Mouse (Mus musculus) v-Abl transformed pro-B cells (cell line): ENCODE results near the gene Sirt1.
"Not testable (repeated sequence)": the region's sequence is repeated elsewhere in the genome, so short reads cannot be mapped to it uniquely, and the experiment has no call there.

Experiments used
- in situ Hi-C, 2 experiments: fragments of 400-800 bp; cut with MboI; formaldehyde crosslinking; loops; one replicate each; pipeline ENCODE4 v1.15.1; 2025; ENCODE audit not compliant: unreplicated experiment in 2 of 2

Sirt1 gene

DNA sequence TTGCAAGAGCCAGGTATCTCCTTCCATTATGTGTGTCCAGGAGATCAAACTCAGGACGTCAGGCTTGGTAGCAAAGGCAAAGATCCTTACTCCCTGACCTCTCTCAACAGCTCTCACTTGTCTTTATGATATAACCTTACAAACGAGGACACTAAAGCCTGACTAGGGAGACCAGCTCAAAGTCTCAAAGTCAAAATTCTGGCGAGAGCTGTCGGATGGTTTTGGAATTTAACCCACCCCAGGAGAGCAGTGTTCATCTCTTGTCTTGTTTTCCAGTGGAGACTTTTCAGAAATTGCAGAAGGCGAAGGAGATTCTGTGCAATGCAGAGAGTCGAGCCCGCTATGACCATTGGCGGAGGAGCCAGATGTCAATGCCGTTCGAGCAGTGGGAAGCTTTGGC lies 15.5 kb upstream of the Sirt1 start:
- in situ Hi-C loops = no loop called here

DNA sequence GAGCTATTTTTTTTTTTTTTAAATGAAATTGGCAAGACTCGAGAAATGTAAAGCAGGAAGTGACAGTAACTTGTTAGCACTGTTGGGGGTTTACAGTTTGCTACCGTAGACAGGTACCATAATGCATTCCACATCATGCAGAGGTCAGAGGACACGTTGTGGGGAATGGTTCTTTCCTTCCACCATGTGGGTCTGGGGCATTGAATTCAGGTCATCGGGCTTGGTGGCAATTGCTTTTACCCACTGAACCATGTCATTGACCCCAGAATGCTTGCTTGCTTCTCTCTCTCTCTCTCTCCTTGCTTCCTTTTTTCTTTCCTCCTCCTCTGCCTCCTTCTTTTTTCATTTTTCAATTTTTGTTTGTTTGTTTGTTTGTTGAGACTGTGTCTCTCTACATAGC lies 7.4 kb upstream of the Sirt1 start:
- in situ Hi-C loops = loop anchor here in 1 of 2 experiments (10.0 kb wide), 2 partner anchors 404 to 804 kb away; partner anchors contain the start of gene Rufy2

DNA sequence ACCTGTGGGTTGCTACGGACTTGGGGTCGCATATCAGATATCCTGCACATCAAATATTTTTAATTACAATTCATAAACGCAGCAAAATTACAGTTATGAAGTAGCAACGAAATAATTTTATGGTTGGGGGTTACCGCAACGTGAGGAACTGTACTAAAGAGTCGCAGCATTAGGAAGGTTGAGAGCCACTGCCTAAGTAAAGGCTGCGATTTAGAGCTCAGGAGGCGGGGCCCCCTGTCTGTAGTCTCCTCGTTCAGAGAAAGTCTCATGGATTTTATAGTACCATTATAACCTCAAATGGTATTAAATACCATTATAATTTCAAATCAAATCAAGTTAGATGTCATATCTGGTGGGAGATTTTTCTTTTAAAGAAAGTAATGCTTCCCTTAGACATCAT lies 5.5 kb upstream of the Sirt1 start:
- in situ Hi-C loops = loop anchor here in 1 of 2 experiments (10.0 kb wide), 2 partner anchors 402 to 802 kb away; partner anchors contain the start of gene Rufy2

DNA sequence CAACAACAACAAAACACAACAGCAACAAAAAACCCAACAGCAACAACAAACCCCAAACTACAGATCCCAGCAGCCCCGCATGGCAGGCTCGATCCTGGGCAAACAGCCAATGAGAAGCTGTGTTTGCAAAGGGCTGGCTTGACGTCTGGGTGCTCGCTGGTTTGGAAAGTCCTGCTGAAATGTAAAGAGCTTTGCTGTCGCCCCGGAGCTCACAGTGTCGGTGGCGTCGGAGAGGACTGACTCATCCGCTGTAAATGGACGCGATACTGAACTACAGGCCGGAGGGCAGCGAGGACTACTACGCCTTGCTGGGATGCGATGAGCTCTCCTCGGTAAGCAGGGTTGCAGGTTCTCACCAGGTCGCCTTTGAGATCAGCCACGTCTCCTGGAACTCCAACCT lies 4.9 kb upstream of the Sirt1 start:
- in situ Hi-C loops = loop anchor here in 1 of 2 experiments (10.0 kb wide), 2 partner anchors 402 to 802 kb away; partner anchors contain the start of gene Rufy2

- in situ Hi-C loops = loop anchor here in 1 of 2 experiments (10.0 kb wide), 2 partner anchors 401 to 801 kb away; partner anchors contain the start of gene Rufy2
Observed at GRCm38 (mm10) chr10:63385897-63386296, 4.4 kb upstream of the Sirt1 start.

- in situ Hi-C loops = loop anchor here (5.0 to 10.0 kb wide), 4 partner anchors 230 to 798 kb away; partner anchors contain the start of gene Rufy2 (in 1 of the 2)
Observed at GRCm38 (mm10) chr10:63382372-63383279, 1.1 kb upstream of the Sirt1 start, which contains the start of gene Dnajc12. Gene Dnajc12, plus strand, starts transcription at chr10:63382443.

DNA sequence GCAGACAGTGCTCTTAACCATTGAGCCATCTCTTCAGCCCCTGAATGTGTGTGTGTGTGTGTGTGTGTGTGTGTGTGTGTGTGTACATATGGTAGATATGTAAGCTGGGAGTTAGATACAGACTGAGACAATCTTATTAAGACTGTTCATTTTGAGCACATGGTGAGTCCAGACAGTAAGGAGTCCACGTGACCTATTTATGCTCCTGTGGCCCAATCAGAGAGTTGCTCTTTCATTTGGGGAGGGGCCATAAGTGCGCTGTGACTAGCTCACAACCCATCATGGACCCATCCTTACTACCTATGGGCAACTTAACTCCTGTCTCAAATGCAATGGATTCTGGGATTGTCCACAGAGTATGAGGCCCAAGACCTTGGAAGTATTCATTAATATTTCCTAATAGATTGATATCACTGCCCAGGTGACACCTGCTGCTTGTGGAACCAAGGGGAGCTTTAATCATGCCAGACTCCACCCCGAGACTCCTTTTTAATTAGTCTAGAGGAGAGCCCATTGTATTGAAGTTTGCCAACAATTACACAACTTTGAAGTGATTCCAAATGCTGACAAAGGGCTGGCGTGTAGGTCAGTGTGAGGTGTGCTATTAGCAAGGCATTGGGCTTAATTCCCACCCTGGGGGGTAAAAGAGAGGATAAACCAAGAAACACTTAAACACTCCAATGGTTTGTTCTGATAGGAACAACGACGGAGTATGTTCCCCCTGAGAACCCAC lies 2.4 kb downstream of the Sirt1 start:
- in situ Hi-C loops = loop anchor here (5.0 to 10.0 kb wide), 2 partner anchors 62 to 64 kb away; no protein-coding TSS in a partner anchor

- in situ Hi-C loops = loop anchor here (5.0 to 10.0 kb wide), 2 partner anchors 60 to 63 kb away; no protein-coding TSS in a partner anchor
Observed at GRCm38 (mm10) chr10:63377468-63377867, 4.0 kb downstream of the Sirt1 start.

- in situ Hi-C loops = loop anchor here (5.0 to 10.0 kb wide), 2 partner anchors 59 to 62 kb away; no protein-coding TSS in a partner anchor
Observed at GRCm38 (mm10) chr10:63376303-63376702, 5.2 kb downstream of the Sirt1 start.

DNA sequence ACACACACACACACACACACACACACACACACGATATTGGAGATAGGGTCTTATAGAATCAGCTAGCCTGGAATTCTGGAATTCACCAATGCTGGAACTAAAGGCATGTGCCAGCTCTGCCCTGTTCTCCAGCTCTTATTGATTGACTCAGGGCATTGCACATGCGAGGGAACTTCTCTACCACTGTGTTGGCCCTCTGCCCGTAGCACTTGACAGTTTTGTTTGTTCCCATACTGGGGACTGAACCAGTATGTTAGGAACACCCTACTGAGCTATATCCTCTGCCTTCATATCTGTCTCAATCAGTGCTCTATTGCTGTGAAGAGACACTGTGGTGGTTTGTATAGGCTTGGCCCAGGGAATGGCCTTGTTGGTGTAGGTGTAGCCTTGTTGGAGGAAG lies 13.5 kb downstream of the Sirt1 start:
- in situ Hi-C loops = no loop called here

DNA sequence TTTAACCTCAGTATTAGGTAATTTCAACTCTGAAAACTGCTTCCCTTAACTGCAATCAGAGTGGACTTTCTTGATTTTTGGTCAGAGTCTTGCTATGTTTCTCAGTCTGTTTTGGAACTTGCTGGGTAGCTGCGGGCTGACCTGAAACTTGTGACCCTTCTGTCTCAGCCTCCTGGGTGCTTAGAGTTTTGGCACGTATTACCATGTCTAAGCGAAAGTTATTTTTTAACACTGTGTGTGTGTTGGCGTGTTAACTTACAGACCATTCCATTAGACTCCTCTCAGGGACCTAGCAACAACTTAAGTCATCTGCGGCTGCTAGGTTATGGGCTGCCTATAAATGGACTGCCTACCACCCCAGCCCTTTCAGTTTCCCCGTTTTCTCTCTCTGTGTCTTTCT lies 14.1 kb downstream of the Sirt1 start:
- in situ Hi-C loops = no loop called here

DNA sequence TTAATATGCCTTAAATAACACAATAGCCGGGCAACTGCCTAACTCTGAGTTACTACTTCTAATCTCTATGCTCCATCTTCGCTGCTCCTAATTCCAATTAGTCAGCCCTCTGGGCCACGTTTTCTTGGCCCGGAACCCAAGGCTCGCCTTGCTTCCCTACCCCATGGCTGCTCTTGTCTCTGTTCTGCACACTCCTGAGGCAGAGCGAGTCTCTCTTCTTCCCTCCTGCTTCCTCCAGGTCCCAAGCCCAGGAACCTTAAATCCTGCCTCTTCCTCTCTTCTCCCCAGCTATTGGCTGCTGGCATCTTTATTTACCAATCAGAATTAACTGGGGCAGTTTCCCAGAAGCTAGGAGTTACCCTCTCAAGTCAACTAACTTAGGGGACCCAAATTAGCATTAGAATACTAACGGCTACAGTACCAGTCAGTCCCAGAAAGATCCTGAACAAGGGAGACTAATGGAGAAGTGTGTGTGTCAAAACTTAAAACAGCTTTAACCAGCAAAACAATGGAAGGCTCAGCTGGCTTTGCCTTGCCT lies 15.5 kb downstream of the Sirt1 start:
- in situ Hi-C loops = no loop called here

GRCm38 (mm10) chr10:63360502-63360901 lies 21.0 kb downstream of the Sirt1 start:
- in situ Hi-C loops = no loop called here

- in situ Hi-C loops = no loop called here
Observed at GRCm38 (mm10) chr10:63352111-63352510, 29.4 kb downstream of the Sirt1 start.

DNA sequence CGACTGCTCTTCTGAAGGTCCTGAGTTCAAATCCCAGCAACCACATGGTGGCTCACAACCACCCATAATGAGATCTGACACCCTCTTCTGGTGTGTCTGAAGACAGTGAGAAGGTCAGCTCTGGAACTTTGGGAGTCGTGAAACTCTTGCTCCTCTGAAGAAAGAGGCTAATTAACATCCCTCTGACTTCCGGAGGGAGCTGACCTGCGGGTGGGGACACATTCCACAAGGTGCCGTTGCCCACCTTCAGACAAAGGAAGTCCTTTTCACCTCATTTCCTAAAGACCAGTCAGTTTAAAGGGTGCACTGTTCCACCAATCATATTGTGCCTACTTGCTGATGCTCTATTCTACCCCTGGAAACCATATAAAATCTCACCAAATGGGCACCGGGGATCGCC lies 30.4 kb downstream of the Sirt1 start:
- in situ Hi-C loops = not testable (repeated sequence)

GRCm38 (mm10) chr10:63350666-63351065 lies 30.8 kb downstream of the Sirt1 start:
- in situ Hi-C loops = no loop called here

DNA sequence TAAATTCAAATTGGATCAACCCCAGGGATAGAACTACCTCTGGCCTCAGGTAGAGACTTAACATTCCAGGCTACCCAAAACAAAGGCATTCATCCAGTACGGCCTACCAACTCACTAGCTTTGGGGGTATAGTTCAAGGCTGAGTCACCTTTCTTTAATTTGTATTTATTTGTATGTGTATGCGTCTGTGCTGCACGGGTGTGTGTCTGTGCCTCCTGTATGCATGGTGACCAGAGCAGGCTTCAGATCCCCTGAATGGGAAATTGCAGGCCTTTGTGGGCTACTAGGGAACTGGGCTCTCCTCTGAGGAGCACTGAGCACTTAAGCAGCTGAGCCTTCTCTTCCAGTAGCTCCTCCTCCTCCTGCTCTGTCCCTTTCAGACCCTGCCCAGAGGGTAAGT lies 33.2 kb downstream of the Sirt1 start:
- in situ Hi-C loops = no loop called here

- in situ Hi-C loops = no loop called here
Observed at GRCm38 (mm10) chr10:63344751-63345150, 36.8 kb downstream of the Sirt1 start.

GRCm38 (mm10) chr10:63341351-63341750 lies 40.2 kb downstream of the Sirt1 start:
- in situ Hi-C loops = no loop called here

- in situ Hi-C loops = no loop called here
Observed at GRCm38 (mm10) chr10:63338914-63339643, 42.4 kb downstream of the Sirt1 start.
